Mouse (Mus musculus) CH12.LX (cell line): ENCODE results near the gene Tmem174.

Experiments
- CTCF ChIP-seq, 2 experiments: IDR thresholded peaks in 1 of 2; conservative IDR thresholded peaks in 1 of 2; 2 replicates each; pipeline ENCODE4 v1.5.1; 2011 to 2012; ENCODE audit warnings: low read depth in 2 of 2, low read length in 2 of 2, improper control_type of control experiment in 1 of 2, inconsistent platforms in 1 of 2, mild to moderate bottlenecking in 1 of 2, moderate library complexity in 1 of 2
- EP300 ChIP-seq: IDR thresholded peaks from 2 replicates; pipeline ENCODE4 v1.6.1; 2011; ENCODE audit warnings: low read length, improper control_type of control experiment
- MAX ChIP-seq: IDR thresholded peaks from 2 replicates; pipeline ENCODE4 v1.6.1; 2011; ENCODE audit warnings: low read length, improper control_type of control experiment
- MXI1 ChIP-seq: IDR thresholded peaks from 2 replicates; pipeline ENCODE4 v1.6.1; 2011; ENCODE audit warnings: mild to moderate bottlenecking, low read depth, low read length, improper control_type of control experiment
- MYC ChIP-seq: IDR thresholded peaks from 2 replicates; pipeline ENCODE4 v1.6.1; 2011; ENCODE audit warnings: low read depth, mild to moderate bottlenecking, improper control_type of control experiment, low read length

GRCm38 (mm10) chr13:98679230-98679629 lies 42.0 kb upstream of the Tmem174 start:
- no peak for TF ChIP-seq MXI1
- TF ChIP-seq CTCF (conservative IDR thresholded peaks at IDR 0.05 in 1 of 2, IDR thresholded peaks at IDR 0.05 in 1 of 2; ENCODE audit: low read depth in 2 of 2, low read length in 2 of 2): no peak
- no peak for TF ChIP-seq MAX
- TF ChIP-seq EP300: no peak
- no peak for TF ChIP-seq MYC
